Mouse (Mus musculus) heart, postnatal 10 days (tissue): ENCODE measurements around the gene Phlpp1. TPM values are rescaled to one million over a fixed set of nuclear protein-coding genes. Genes with fewer than 3 reads are reported as not detected.
"Not testable (repeated sequence)": the region's sequence is repeated elsewhere in the genome, so short reads cannot be mapped to it uniquely, and the experiment has no call there.

ENCODE experiments used
- DNase-seq, 2 experiments: peaks; one replicate each; pipeline ENCODE4 v3.0.0; 2021
- intact Hi-C: fragments of 180-260 bp; cut with DNase I; formaldehyde crosslinking; loops from one replicate; pipeline ENCODE4 v1.15.1; 2025
- total RNA-seq, 2 experiments: library from RNA; stranded (reverse); gene quantifications; 2 replicates each; pipeline ENCODE4 v1.2.3; 2021

Phlpp1 gene
- total RNA-seq, 2 experiments from 2014 or later: 22.4 to 23.5 TPM

GRCm38 (mm10) chr1:106286815-106287214, 115.3 kb downstream of the Phlpp1 start:
- intact Hi-C loops: no loop called here
- no peak for DNase-seq

DNA sequence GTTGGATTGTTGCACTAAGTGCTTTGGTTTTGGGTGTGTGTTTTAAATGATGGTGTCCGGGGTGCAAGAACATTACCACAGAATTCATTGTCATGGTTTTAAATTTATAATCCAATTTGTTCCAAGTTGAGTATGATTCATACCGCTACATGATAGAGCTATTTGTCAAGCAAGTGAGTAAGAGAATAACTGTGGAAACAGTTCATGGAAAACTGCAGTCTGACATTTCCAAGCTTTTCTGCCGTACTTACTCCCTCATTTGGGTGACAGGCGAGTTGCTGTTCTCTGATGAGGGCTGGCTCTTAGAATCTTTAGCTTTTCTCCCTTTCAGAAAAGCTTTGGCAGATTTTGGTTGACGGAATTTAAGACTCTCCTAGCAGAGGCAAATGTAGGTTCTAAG, 117.5 kb downstream of the Phlpp1 start:
- intact Hi-C loops: no loop called here
- DNase-seq: no peak

DNA sequence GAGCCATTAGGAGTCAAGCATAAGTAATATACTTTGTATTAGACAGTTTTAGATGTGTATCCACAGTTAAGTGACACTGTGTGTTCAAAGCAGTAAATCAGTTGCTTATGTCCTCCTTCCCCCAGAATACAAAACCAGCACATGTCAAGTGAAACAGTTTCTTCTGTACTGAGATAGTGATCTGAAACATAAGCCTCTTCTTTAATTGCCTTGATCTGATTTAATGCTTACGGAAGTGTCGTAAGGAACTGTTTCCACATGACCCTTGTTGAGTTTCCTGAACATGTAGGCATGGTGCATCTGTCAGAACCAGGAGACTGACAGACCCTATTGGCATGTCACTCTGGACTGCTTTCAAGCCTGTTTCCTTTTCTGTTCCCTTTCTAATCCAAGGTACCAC, 118.0 kb downstream of the Phlpp1 start:
- intact Hi-C loops: no loop called here

DNA sequence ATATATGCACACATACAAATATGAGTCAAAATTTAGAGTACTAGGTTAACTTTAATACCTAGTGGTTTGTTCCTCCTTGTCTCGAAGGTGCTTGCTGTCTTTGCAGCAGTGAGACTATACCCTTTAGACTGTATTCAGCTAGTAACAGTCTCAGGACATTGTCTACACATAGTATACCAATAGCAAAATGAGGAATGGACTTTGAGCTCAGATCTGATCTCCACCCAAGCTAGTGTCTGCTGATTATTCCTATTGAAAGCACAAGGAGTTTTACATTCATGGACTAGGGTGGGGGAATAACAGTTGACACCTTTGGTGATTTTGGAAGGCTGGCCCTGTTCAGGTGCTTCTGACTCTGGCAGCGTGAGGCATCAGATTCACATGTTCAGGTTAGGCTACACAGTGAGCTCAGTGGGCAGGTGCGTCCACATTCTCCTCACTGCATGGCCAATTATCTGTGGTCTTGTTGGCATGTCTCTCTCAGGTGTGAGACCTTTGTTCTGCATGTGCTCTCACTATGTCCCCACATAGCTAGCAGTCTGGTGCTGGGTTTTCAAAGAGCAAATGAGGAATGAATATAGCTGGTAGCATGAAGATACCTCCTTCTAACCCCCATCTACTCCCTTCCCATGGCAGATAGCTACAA, 138.0 kb downstream of the Phlpp1 start:
- intact Hi-C loops: no loop called here
- no peak for DNase-seq

More for the DNA sequence above, 118.0 kb downstream of the Phlpp1 start:
- DNase-seq: no peak

GRCm38 (mm10) chr1:106310285-106310684, 138.7 kb downstream of the Phlpp1 start:
- peak in 1 of 2 experiments; percentile 14 for DNase-seq
- intact Hi-C loops: no loop called here

- DNase-seq, intact Hi-C loops: not testable (repeated sequence)
These were observed 140.3 kb downstream of the Phlpp1 start for GRCm38 (mm10) chr1:106311830-106312229.

- no peak for DNase-seq
- intact Hi-C loops: no loop called here
These were observed 142.9 kb downstream of the Phlpp1 start for GRCm38 (mm10) chr1:106314476-106314875.

DNA sequence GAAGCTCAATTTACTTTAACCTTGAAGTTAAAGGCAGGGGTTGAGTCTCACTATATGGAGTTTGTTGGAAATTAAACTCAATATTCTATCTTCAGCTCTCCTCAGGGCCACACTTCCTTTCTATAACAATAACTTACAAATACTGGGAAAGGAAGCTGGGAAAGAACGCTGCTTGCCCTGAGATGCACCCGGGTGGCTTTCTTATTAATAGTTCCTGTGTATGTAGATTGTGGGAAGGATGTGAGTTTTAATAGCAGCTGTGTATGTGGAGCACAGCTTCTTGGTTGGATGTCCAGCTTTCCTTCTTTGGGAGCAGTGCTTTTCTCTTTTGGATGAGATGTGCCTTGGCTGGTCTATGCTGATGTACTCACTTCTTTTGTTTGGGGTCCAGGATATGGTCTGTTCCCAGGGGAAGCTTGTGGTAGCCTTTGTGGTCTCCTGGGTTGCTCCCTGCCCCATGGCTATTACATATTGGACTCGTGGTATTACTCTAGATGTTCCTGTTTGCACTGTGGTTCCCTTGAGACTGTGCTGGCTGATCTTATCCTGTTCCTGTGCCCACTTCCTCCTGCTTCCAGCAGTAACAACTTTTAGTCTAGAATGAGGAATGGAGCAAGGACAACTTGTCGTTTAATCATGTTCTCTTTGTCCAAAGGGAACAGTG, 145.2 kb downstream of the Phlpp1 start:
- intact Hi-C loops: no loop called here
- peak; percentile 54 to 60 for DNase-seq

- intact Hi-C loops: no loop called here
These were observed 146.8 kb downstream of the Phlpp1 start for GRCm38 (mm10) chr1:106318341-106318740.

DNA sequence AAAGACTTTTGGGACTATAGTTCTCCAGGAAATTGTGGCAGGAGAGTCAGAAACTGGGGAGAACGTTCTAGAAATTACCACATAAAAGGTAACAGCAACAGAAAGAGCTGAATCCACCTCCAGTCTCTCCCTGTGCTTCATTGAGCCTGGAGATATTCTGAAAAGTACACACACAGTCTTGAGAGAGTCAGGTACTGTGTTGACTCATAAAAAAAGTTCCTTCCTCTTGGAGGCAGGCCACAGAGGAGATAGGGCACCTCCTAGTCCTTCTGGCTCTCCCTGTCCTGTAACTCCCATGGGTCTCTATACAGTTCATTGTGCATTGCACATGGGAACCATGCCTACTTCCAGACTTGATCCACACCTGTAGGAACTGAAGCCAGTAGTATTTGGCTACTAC, 149.0 kb downstream of the Phlpp1 start:
- DNase-seq: no peak

More at GRCm38 (mm10) chr1:106318341-106318740, 146.8 kb downstream of the Phlpp1 start:
- no peak for DNase-seq

DNA sequence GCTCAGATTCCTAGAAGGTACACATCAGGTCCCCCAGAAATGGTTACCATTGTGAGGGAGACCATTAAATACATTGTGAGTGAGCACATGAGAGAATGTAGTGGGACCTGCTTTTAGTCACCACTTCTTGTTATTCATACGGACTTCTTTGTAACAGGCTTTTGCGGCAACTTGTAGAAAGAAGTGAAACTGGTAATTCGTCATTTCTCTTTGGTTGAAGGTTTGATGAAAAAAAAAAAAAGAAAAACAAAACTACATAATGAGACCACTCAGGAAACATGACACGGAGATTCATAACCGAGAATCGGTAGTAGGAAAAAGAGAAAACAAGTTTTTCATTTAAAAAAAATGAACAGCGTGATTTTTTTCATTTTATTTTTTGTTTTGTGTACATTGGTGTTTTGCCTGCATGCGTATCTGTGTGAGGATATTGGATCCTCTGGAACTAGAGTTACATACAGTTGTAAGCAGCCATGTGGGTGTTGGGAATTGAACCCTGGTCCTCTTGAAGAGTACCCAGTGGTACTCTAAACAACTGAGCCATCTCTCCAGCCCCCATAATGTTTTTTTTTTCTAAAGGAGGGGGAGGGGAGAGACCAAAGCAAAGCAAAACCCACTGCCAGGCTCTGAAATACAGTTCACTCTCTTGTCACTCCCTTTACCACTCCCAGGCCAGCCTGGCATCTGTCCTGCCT, 150.0 kb downstream of the Phlpp1 start:
- no peak for DNase-seq
- intact Hi-C loops: no loop called here

More for the DNA sequence above, 149.0 kb downstream of the Phlpp1 start:
- intact Hi-C loops: no loop called here

DNA sequence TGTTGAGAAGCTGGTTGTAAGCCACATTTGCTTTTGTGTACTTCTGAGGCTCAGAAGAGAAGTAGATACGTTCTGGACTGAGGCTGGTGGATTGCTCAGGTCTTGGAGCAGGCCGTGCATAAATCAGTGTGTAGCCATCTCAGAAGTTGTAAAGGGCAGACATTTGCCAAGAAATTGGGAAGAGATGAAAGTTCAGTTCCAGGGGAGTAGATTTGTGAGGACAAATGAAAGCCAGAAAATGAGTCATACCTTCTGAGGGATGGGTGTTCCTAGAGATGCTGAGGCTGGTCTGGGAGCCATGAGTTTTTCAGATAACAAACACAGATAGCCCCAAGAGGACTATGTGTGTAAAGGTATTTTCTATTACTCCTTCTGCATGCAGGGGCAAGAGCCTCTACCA, 155.1 kb downstream of the Phlpp1 start:
- intact Hi-C loops: no loop called here
- no peak for DNase-seq

DNA sequence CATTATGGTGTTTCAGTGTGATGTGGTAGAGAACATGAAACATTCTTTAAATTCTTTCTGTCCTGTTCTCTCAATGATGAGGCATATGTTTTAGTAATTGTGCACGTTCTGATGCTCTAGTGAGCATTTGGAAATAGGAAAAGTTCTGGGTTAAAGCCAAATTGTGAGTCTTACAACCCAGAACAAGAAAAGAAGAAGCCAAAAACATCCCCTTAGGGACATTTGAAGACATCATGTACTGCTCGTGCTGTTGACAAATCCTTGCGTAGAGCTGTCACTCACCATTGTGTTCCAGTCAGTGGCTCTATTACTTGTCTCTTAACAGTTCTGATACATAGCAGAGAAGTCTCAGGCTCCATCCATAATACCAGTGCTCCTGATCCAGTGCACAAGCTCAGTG, 170.5 kb downstream of the Phlpp1 start:
- no peak for DNase-seq
- intact Hi-C loops: no loop called here

DNA sequence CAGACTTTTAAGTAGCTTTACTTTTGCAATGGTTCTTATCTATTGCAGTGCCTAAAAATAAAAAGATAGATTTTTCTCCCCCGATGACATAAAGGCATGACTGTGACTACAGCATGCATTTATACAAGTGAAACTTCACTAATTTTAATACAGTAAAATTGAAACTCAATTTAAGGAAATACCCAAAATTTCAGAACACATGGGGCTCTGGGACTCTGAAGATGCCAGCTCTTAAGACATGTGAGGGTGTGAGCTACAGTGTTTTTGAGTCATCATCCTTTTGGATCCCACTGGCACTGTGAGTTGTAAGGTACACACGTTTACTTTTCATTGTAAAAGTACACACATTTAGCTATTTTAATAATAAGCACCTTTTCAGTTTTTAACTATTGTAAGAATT, 173.7 kb downstream of the Phlpp1 start:
- no peak for DNase-seq
- intact Hi-C loops: no loop called here

- intact Hi-C loops: no loop called here
- no peak for DNase-seq
These were observed 175.2 kb downstream of the Phlpp1 start for GRCm38 (mm10) chr1:106346776-106347175.

DNA sequence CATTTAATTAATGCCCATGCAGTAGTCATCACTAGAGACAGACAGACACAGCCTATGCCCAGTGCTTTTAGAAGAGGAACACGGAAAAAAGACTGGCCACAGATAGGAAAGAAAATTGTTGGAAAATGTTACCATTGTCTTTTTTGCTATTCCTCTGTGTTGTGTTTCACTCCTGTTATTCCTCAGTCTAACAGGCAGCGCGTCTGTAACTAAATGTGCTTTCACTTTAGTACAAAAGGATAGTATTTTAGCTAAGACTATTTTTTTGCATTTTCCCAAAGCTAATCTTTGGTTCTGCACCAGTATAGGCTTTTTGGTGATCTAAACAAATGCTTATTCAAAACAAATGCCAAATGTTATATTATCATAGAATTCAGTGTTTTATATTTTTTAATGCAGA, 177.6 kb downstream of the Phlpp1 start:
- intact Hi-C loops: no loop called here

DNA sequence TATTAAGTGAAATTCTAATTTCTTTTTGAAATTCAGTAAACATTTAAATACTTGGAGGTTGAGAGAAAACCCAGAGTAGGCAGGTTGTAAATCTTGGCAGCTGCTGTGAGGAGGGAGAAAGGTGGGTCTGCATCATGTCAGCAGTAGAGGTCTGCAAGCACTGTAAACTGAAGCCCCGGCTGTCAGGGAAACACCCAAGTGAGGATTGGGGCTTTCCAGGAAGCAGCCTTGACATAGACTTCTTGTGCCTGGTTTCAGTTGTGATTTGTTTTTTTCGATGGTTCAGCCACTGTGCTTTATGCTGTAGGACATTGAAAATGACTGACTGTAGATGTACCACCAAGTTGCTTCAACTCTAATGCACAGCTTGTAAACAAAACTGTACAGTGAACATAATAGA, 180.0 kb downstream of the Phlpp1 start:
- DNase-seq: no peak
- intact Hi-C loops: no loop called here

More for the DNA sequence above, 177.6 kb downstream of the Phlpp1 start:
- DNase-seq: no peak

- no peak for DNase-seq
- intact Hi-C loops: no loop called here
These were observed 181.4 kb downstream of the Phlpp1 start for GRCm38 (mm10) chr1:106352801-106353511.

DNA sequence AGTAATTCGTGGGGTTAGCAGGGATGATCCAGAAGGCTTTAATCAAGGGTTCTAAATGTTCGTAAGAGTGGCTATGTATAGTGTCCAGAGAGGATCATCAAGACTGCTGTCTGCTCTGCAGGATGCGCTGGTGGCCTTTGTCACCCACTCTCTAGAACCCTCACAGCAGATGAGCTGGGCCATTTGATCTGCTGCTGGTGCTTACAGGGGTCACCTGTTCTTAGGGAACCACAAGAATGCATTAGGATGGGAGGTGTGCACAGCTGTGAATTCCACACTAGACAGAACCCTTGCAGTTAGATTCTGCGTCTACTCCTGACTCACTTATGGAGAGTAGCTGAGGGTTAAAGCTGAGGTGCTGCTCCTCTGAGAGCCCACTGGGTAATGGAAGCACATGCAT, 182.4 kb downstream of the Phlpp1 start:
- intact Hi-C loops: no loop called here
- DNase-seq: no peak

GRCm38 (mm10) chr1:106359474-106359873, 187.9 kb downstream of the Phlpp1 start:
- no peak for DNase-seq
- intact Hi-C loops: no loop called here
